Mouse (Mus musculus): ENCODE data around the gene Coro6.
A peak's percentile ranks its signal among the peaks of the same experiment; 100 is the strongest.

Gene Coro6

GRCm38 (mm10) chr11:77464684-77465083 is 2.5 kb downstream of the Coro6 start:
- DNase-seq (ENCODE audit: low spot score in 2 of 2), result no peak

GRCm38 (mm10) chr11:77465111-77465510 is 2.9 kb downstream of the Coro6 start:
- DNase-seq (ENCODE audit: low spot score in 2 of 2), result no peak

GRCm38 (mm10) chr11:77466544-77466943 is 4.3 kb downstream of the Coro6 start:
- DNase-seq (ENCODE audit: low spot score in 2 of 2), result no peak

- peak in 1 of 2 experiments; percentile 62 for DNase-seq (ENCODE audit: low spot score in 2 of 2)
Measured at GRCm38 (mm10) chr11:77467157-77467556, 4.9 kb downstream of the Coro6 start.

GRCm38 (mm10) chr11:77467784-77468183 is 5.6 kb downstream of the Coro6 start:
- DNase-seq (ENCODE audit: low spot score in 2 of 2), result peak in 1 of 2 experiments; percentile 76

GRCm38 (mm10) chr11:77468397-77468796 is 6.2 kb downstream of the Coro6 start:
- DNase-seq (ENCODE audit: low spot score in 2 of 2), result no peak

GRCm38 (mm10) chr11:77471407-77471806 is 9.2 kb downstream of the Coro6 start:
- DNase-seq (ENCODE audit: low spot score in 2 of 2), result no peak

GRCm38 (mm10) chr11:77472775-77473174 is 10.6 kb downstream of the Coro6 start:
- no peak for DNase-seq (ENCODE audit: low spot score in 2 of 2)

- peak in 1 of 2 experiments; percentile 12 for DNase-seq (ENCODE audit: low spot score in 2 of 2)
Measured at GRCm38 (mm10) chr11:77476216-77476615, 14.0 kb downstream of the Coro6 start.

GRCm38 (mm10) chr11:77476895-77477294 is 14.7 kb downstream of the Coro6 start:
- DNase-seq (ENCODE audit: low spot score in 2 of 2), result no peak

- DNase-seq (ENCODE audit: low spot score in 2 of 2), result no peak
Measured at GRCm38 (mm10) chr11:77483043-77483442, 20.8 kb downstream of the Coro6 start.

- DNase-seq (ENCODE audit: low spot score in 2 of 2), result no peak
Measured at GRCm38 (mm10) chr11:77483510-77484255, 21.5 kb downstream of the Coro6 start.

GRCm38 (mm10) chr11:77485229-77485628 is 23.0 kb downstream of the Coro6 start:
- no peak for DNase-seq (ENCODE audit: low spot score in 2 of 2)

GRCm38 (mm10) chr11:77486798-77487197 is 24.6 kb downstream of the Coro6 start:
- peak in 1 of 2 experiments; percentile 50 for DNase-seq (ENCODE audit: low spot score in 2 of 2)

GRCm38 (mm10) chr11:77488771-77489581 is 26.8 kb downstream of the Coro6 start:
- DNase-seq (ENCODE audit: low spot score in 2 of 2), result peak in 1 of 2 experiments; percentile 40

- DNase-seq (ENCODE audit: low spot score in 2 of 2), result peak in 1 of 2 experiments; percentile 78
Measured at GRCm38 (mm10) chr11:77489591-77490235, 27.5 kb downstream of the Coro6 start, which contains the start of gene Ankrd13b. Ankrd13b (minus strand) TSS chr11:77489678.

- peak in 1 of 2 experiments; percentile 25 for DNase-seq (ENCODE audit: low spot score in 2 of 2)
Measured at GRCm38 (mm10) chr11:77490451-77490850, 28.2 kb downstream of the Coro6 start.

- peak; percentile 88 to 90 for DNase-seq (ENCODE audit: low spot score in 2 of 2)
Measured at GRCm38 (mm10) chr11:77491123-77491501, 28.9 kb downstream of the Coro6 start.

GRCm38 (mm10) chr11:77491502-77492291 is 29.5 kb downstream of the Coro6 start:
- peak in 1 of 2 experiments; percentile 69 for DNase-seq (ENCODE audit: low spot score in 2 of 2)

GRCm38 (mm10) chr11:77492311-77492871 is 30.2 kb downstream of the Coro6 start:
- peak; percentile 60 to 80 for DNase-seq (ENCODE audit: low spot score in 2 of 2)

- DNase-seq (ENCODE audit: low spot score in 2 of 2), result peak; percentile 91 to 92
Measured at GRCm38 (mm10) chr11:77492911-77493332, 30.7 kb downstream of the Coro6 start.
